Mouse (Mus musculus) frontal cortex, adult 2 months (tissue): ENCODE data around the gene Egfl8. TPM values are rescaled to one million over a fixed set of nuclear protein-coding genes. Genes with fewer than 3 reads are reported as not detected.

ENCODE experiments used
- DNase-seq, 2 experiments: peaks; one replicate each; pipeline ENCODE4 v3.0.0; 2022; ENCODE audit warnings: low spot score in 1 of 2; ENCODE audit errors: extremely low spot score in 1 of 2
- polyA plus RNA-seq: library from polyadenylated mRNA; depleted of rRNA; stranded (reverse); fragments of >200 nt; gene quantifications from 2 replicates; pipeline ENCODE4 v1.2.3, GENCODE M21; 2012; rRNA removed

The Egfl8 gene
- polyA plus RNA-seq, 1 experiment = 9.7 TPM

DNA sequence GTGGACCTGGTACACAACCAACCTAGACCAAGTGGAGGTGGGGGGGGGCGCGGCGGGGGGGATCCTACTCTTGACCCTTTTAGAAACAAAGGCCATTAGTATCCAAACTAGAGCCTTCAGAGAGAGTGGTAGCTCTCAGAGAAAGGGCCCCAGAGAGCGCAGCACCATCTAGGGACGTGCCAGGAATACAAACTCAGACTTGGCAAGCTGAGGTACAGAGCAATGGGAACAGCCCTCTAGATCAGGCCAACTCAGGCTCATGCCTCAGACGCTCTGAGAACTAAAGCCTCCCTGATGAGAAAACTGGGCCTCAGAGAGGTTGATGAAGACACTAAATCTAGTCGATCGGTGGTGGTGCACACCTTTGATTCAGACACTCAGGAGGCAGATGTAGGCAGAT lies 30.6 kb downstream of the Egfl8 start:
- no peak for DNase-seq

GRCm38 (mm10) chr17:34583819-34584218 lies 32.0 kb downstream of the Egfl8 start:
- DNase-seq = no peak

GRCm38 (mm10) chr17:34583397-34583796 lies 32.4 kb downstream of the Egfl8 start:
- DNase-seq = no peak

DNA sequence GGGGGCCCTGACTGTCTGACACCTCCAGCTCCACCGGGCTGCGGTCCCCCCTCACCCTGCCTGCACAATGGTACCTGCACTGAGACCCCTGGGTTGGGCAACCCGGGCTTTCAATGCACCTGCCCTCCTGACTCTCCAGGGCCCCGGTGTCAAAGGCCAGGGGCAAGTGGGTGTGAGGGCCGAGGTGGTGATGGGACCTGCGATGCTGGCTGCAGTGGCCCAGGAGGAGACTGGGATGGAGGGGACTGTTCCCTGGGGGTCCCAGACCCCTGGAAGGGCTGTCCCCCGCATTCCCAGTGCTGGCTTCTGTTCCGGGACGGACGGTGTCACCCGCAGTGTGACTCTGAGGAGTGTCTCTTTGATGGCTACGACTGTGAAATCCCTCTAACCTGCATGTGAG lies 33.2 kb downstream of the Egfl8 start:
- DNase-seq = no peak

GRCm38 (mm10) chr17:34578070-34578469 lies 37.7 kb downstream of the Egfl8 start:
- DNase-seq = no peak

DNA sequence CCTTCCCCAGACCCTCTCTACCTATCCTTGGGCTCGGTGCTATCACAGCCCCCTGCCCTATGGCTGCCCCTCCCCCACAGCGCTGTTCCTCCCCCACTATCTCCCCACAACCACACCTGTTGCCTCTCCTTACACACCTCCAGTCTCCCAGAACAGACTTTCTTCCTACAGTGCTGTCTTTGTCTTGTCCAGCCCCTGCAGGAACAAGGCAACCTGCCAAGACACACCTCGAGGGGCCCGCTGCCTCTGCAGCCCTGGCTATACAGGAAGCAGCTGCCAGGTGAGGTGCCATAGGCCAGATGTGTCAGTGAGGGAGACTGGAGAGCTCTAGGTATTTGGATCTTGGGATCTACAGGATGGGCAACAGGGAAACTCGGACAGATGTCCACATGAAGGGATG lies 39.2 kb downstream of the Egfl8 start:
- DNase-seq = no peak

GRCm38 (mm10) chr17:34572361-34572760 lies 43.4 kb downstream of the Egfl8 start:
- DNase-seq = no peak

GRCm38 (mm10) chr17:34571875-34572274 lies 43.9 kb downstream of the Egfl8 start:
- no peak for DNase-seq

DNA sequence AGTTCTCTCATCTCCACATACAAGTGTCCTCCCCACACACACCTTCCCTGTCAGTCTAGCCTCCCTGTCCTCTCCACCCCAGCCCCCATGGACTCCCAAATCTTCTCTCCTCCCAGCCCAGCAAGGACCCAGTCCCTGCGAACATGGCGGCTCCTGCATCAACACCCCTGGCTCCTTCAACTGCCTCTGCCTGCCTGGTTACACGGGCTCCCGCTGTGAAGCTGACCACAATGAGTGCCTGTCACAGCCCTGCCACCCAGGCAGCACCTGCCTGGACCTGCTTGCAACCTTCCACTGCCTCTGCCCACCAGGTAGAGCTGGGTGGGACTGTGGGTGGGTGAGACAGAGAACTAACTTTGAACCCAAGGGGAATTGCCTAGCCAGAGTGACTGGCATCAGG lies 45.9 kb downstream of the Egfl8 start:
- DNase-seq = no peak

DNA sequence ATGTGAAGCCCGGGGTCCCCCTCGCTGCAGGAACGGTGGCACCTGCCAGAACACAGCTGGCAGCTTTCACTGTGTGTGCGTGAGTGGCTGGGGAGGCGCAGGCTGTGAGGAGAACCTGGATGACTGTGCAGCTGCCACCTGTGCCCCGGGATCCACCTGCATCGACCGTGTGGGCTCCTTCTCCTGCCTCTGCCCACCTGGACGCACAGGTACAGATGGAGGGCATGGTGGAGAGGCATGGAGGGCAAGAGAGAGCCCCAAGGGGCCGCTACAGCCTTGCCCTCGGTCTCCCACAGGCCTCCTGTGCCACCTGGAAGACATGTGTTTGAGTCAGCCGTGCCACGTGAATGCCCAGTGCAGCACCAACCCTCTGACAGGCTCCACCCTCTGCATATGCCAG lies 47.4 kb downstream of the Egfl8 start:
- DNase-seq = no peak

- DNase-seq = no peak
These were observed 48.5 kb downstream of the Egfl8 start for GRCm38 (mm10) chr17:34567311-34567710.

DNA sequence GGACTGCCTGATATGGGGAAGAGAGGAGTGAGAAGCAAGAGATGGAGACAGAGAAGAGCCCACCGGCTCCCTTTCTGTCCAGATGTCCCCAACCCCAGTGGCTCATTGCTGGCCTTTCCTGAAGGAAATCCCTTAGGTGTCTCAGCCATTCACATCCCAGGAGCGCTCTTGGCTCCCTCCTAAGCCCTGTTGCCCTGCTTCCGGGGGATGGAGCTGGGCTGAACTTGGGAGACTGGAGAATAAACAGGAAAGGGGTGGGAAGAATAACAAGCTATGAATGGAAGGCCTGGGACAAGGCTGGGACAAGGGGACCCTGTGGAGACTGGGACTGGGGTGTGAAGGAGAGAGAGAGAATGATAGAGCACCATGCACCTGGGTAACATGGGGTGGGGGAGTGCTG lies 51.0 kb downstream of the Egfl8 start:
- no peak for DNase-seq

DNA sequence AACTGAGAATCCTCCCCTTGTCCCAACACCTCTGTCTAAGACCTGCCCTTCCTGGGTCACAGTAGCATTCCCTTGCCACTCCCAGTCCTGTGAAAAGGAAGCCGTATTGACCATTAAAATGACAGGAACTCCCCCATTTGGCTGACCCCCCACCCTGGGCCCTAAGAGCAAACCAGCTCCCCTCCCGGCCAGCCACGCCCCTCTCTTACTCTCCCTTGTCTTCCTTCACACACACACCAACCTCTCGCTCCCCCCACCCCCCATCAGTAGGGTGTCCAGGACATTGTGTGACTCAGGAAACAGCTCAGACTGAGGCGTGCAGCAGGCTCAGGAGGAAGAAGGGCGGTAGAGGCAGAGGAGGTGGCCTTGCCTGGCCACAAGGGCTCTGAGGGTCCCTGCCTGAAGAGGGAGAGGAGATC lies 51.8 kb downstream of the Egfl8 start, which contains the start of gene Notch4:
Gene Notch4 (plus strand): TSS at position 266 of the 419 bp plus-strand sequence.
- no peak for DNase-seq

DNA sequence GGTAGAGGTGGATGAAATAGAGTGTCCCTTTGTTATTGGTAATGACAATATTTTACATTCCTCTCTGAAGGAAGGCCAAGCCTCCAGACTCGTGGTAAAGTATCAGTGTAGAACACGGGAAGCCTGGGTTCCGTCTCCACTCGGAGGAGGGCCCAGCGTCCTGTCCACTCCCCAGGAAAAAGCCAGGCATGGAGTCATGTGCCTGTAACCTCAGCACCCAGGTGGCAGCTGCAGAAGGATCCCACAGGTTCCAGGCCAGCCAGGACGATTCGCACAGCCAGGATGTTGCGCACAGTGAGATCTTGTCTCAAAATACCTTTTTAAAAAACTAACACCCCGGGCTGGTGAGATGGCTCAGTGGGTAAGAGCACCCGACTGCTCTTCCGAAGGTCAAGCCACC lies 52.4 kb downstream of the Egfl8 start:
- no peak for DNase-seq

Other genes starting within 250 kb of the Egfl8 start
- not detected in 2 replicates for gene Btnl1, start 238.8 kb downstream of the Egfl8 start, polyA plus RNA-seq
- 10.7 and 11.1 TPM in 2 replicates for gene BC051142, start 217.2 kb downstream of the Egfl8 start, polyA plus RNA-seq
- not detected in 2 replicates for gene Btnl4, start 138.7 kb downstream of the Egfl8 start, polyA plus RNA-seq
- not detected in 2 replicates for gene Btnl6, start 98.6 kb downstream of the Egfl8 start, polyA plus RNA-seq
- gene Notch4, start 51.7 kb downstream of the Egfl8 start, polyA plus RNA-seq = 6.2 and 7.2 TPM in 2 replicates
- 2.8 and 3.4 TPM in 2 replicates for gene Gpsm3, start 26.2 kb downstream of the Egfl8 start, polyA plus RNA-seq
- 67.0 and 71.3 TPM in 2 replicates for gene Pbx2, start 24.7 kb downstream of the Egfl8 start, polyA plus RNA-seq
- 2.1 TPM in 2 replicates for gene Ager, start 18.1 kb downstream of the Egfl8 start, polyA plus RNA-seq
- 127 and 145 TPM in 2 replicates for gene Rnf5, start 12.3 kb downstream of the Egfl8 start, polyA plus RNA-seq
- gene Agpat1, start 11.7 kb downstream of the Egfl8 start, polyA plus RNA-seq = 204 and 229 TPM in 2 replicates
- 41.9 and 43.0 TPM in 2 replicates for gene Ppt2, start 12.5 kb upstream of the Egfl8 start, polyA plus RNA-seq
- gene Prrt1, start 13.6 kb upstream of the Egfl8 start, polyA plus RNA-seq = 150 and 179 TPM in 2 replicates
- 6.7 and 7.9 TPM in 2 replicates for gene Fkbpl, start 28.8 kb upstream of the Egfl8 start, polyA plus RNA-seq
- 57.7 and 59.6 TPM in 2 replicates for gene Atf6b, start 31.2 kb upstream of the Egfl8 start, polyA plus RNA-seq
- gene Tnxb, start 54.6 kb upstream of the Egfl8 start, polyA plus RNA-seq = 1.6 TPM in 2 replicates
- gene C4b, start 127.9 kb upstream of the Egfl8 start, polyA plus RNA-seq = 18.8 and 22.8 TPM in 2 replicates
- 0.04 TPM in 1 of 2 replicates, not detected in the other for gene Cyp21a1, start 188.6 kb upstream of the Egfl8 start, polyA plus RNA-seq
- gene Stk19, start 221.0 kb upstream of the Egfl8 start, polyA plus RNA-seq = 71.8 and 77.6 TPM in 2 replicates
- gene Dxo, start 221.0 kb upstream of the Egfl8 start, polyA plus RNA-seq = 47.3 and 56.4 TPM in 2 replicates
- gene Skiv2l, start 234.2 kb upstream of the Egfl8 start, polyA plus RNA-seq = 72.8 and 77.5 TPM in 2 replicates
- 60.8 and 66.2 TPM in 2 replicates for gene Nelfe, start 234.4 kb upstream of the Egfl8 start, polyA plus RNA-seq
- 0.29 and 0.44 TPM in 2 replicates for gene Cfb, start 246.5 kb upstream of the Egfl8 start, polyA plus RNA-seq